ENCODE assay signal across 8 mouse cellular contexts in the genomic region with DNA sequence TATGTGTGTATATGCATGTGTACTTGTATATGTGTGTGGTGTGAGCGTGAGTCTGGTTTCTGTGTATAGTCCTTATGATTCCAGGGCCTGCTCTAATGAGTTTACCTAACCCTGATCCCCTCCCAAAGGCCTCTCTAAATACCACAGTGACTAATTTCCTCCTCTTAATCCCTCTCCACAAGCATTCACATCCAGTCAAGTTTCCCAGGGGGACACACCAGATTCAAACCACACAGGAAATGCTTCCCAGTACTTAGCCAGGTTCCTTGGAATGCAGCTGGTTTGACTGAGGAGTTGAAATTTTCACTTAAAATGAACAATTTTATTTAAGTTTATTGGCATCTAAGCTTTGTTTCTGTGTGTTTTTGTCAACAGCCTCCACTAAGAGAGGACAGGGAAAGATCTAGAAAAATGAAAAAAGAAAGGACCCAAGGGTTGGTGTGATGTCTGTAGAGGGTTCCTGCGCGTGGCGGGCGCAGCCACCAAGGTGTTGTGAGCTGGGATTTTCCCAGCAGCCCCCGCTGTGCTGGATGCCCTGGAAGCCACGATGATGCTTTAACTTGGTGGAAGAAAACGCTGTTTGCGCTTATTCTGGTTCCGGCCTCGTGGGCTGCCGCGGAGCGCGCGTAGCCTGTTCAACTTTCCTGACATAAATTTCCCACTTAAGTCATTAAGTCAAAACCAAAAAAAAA. TPM values are rescaled to one million over a fixed set of nuclear protein-coding genes. Genes with fewer than 3 reads are reported as not detected.
A peak's percentile ranks its signal among the peaks of the same experiment; 100 is the strongest.
DNase-seq lines count a peak whose midpoint lies in the region; ATAC-seq and TF ChIP-seq lines count a peak whose summit lies in the region.

No protein-coding gene starts in this region.

- H3K9me3 ChIP-seq in heart, embryonic 10.5 days: no peaks in the 10 kb centered on the region
- no peaks in the 10 kb centered on the region for H3K9me3 ChIP-seq in CH12.LX (replicated peaks; ENCODE audit: low read length)
- H3K9me3 ChIP-seq in forebrain, embryonic 11.5 days (ENCODE audit: control insufficient read depth, low read length): no peaks in the 10 kb centered on the region
- H3K9me3 ChIP-seq in limb, embryonic 13.5 days: no peaks in the 10 kb centered on the region
- no peaks in the 10 kb centered on the region for H3K9me3 ChIP-seq in stomach, embryonic 15.5 days

- TF ChIP-seq EP300 in CH12.LX (IDR thresholded peaks at IDR 0.05; ENCODE audit: low read length): no peak

- TF ChIP-seq RAD21 in CH12.LX (IDR thresholded peaks at IDR 0.05; ENCODE audit: low read depth, low read length): no peak

- H3K27ac ChIP-seq in heart, embryonic 10.5 days: peak overlapping the region; percentile 59; the same call in 1 of the 2 replicates
- H3K27ac ChIP-seq in CH12.LX (ENCODE audit: insufficient read depth, low read depth): no peak overlapping the region
- no peak overlapping the region for H3K27ac ChIP-seq in forebrain, embryonic 11.5 days (ENCODE audit: low read depth, low read length)
- H3K27ac ChIP-seq in limb, embryonic 13.5 days: no peak overlapping the region
- peak overlapping the region; percentile 36; the same call in 1 of the 2 replicates for H3K27ac ChIP-seq in stomach, embryonic 15.5 days

- no peak; the same call in 1 of the 2 replicates for ATAC-seq in forebrain, embryonic 11.5 days (replicated peaks; ENCODE audit: low FRiP score)
- no peak; the same call in 1 of the 2 replicates for ATAC-seq in limb, embryonic 13.5 days (ENCODE audit: low FRiP score, low read depth)
- no peak for ATAC-seq in stomach, embryonic 15.5 days (ENCODE audit: insufficient read depth, low FRiP score, low read depth)

- in situ Hi-C loops in CH12.LX (cut with MboI; ENCODE audit: low pct_ligation_motif_present, low pct_unique_long_range_greater_than_20kb, low sequenced_read_pairs): no loop called here

- TF ChIP-seq POLR2A in CH12.LX (IDR thresholded peaks at IDR 0.05; ENCODE audit: low read depth, low read length): 0 out of 2 replicates have a peak, but pooled peaks have one; percentile 5

- no peak for TF ChIP-seq CTCF in CH12.LX (conservative IDR thresholded peaks at IDR 0.05 in 1 of 2, IDR thresholded peaks at IDR 0.05 in 1 of 2; ENCODE audit: low read depth in 2 of 2, low read length in 2 of 2)

- no peak for DNase-seq in heart, embryonic 10.5 days (ENCODE audit: low spot score)
- no peak for DNase-seq in heart, adult 8-10 months (ENCODE audit: low spot score)
- no peak for DNase-seq in CH12.LX (ENCODE audit: extremely low read depth)
- DNase-seq in forebrain, embryonic 11.5 days (ENCODE audit: low spot score): peak; percentile 62
- no peak for DNase-seq in cerebellum, adult 11 months
- no peak for DNase-seq in ovary, adult 18-20 months (ENCODE audit: low spot score)

- 12% methylated on average over 16 of the region's 16 CpGs for WGBS in heart, embryonic 10.5 days
- 7% methylated on average over 16 of the region's 16 CpGs for WGBS in forebrain, embryonic 11.5 days
- 5% methylated on average over 16 of the region's 16 CpGs for WGBS in limb, embryonic 13.5 days
- WGBS in stomach, embryonic 15.5 days: 6% methylated on average over 16 of the region's 16 CpGs

- peak overlapping the region; percentile 51 for H3K4me3 ChIP-seq in heart, embryonic 10.5 days
- peak overlapping the region; percentile 37 to 58 (median 37) for H3K4me3 ChIP-seq in CH12.LX (replicated peaks in 1 of 3; ENCODE audit: low read depth in 2 of 3, low read length in 2 of 3, poor library complexity in 1 of 3)
- peak overlapping the region; percentile 31 for H3K4me3 ChIP-seq in forebrain, embryonic 11.5 days (ENCODE audit: low read depth, low read length)
- peak overlapping the region; percentile 45 for H3K4me3 ChIP-seq in limb, embryonic 13.5 days
- H3K4me3 ChIP-seq in stomach, embryonic 15.5 days (replicated peaks): peak overlapping the region; percentile 30

- H3K27me3 ChIP-seq in heart, embryonic 10.5 days (ENCODE audit: insufficient read depth, poor library complexity, severe bottlenecking): peaks cover 26% of the 10 kb centered on the region; the same call in 1 of the 2 replicates
- no peaks in the 10 kb centered on the region for H3K27me3 ChIP-seq in CH12.LX (replicated peaks)
- H3K27me3 ChIP-seq in forebrain, embryonic 11.5 days (ENCODE audit: control insufficient read depth, insufficient read depth, low read length): no peaks in the 10 kb centered on the region
- no peaks in the 10 kb centered on the region for H3K27me3 ChIP-seq in limb, embryonic 13.5 days
- H3K27me3 ChIP-seq in stomach, embryonic 15.5 days (replicated peaks): no peaks in the 10 kb centered on the region

- peak overlapping the region; percentile 46 for H3K4me2 ChIP-seq in CH12.LX (ENCODE audit: insufficient read depth, low read depth, poor library complexity, severe bottlenecking)
- peak overlapping the region; percentile 88 for H3K4me2 ChIP-seq in forebrain, embryonic 11.5 days (ENCODE audit: low read depth, low read length, severe bottlenecking)
- H3K4me2 ChIP-seq in limb, embryonic 13.5 days (replicated peaks): peak overlapping the region; percentile 87
- peak overlapping the region; percentile 72 for H3K4me2 ChIP-seq in stomach, embryonic 15.5 days

- H3K79me2 ChIP-seq in CH12.LX (replicated peaks; ENCODE audit: control insufficient read depth, extremely low read depth, insufficient read depth, poor library complexity, severe bottlenecking): no peaks in the 10 kb centered on the region

- dilution Hi-C loops in CH12.LX (cut with MboI; ENCODE audit: extremely low pct_ligation_motif_present, extremely low pct_unique_long_range_greater_than_20kb, low sequenced_read_pairs): no loop called here

- H3K4me1 ChIP-seq in heart, embryonic 10.5 days: peaks cover 21% of the 10 kb centered on the region
- H3K4me1 ChIP-seq in CH12.LX (ENCODE audit: control insufficient read depth in 1 of 2, insufficient read depth in 2 of 2): peaks cover 30 to 61% of the 10 kb centered on the region in 2 experiments
- no peaks in the 10 kb centered on the region for H3K4me1 ChIP-seq in forebrain, embryonic 11.5 days (replicated peaks; ENCODE audit: control insufficient read depth, insufficient read depth, low read length)
- H3K4me1 ChIP-seq in limb, embryonic 13.5 days: peaks cover 12% of the 10 kb centered on the region
- peaks cover 32% of the 10 kb centered on the region for H3K4me1 ChIP-seq in stomach, embryonic 15.5 days

- peak overlapping the region; percentile 20; the same call in 1 of the 2 replicates for H3K9ac ChIP-seq in CH12.LX (ENCODE audit: insufficient read depth, low read depth)
- peak overlapping the region; percentile 62 for H3K9ac ChIP-seq in forebrain, embryonic 11.5 days (ENCODE audit: low read length)
- peak overlapping the region; percentile 57; the same call in 1 of the 2 replicates for H3K9ac ChIP-seq in limb, embryonic 13.5 days
- no peak overlapping the region for H3K9ac ChIP-seq in stomach, embryonic 15.5 days

- no peaks in the 10 kb centered on the region for H3K36me3 ChIP-seq in heart, embryonic 10.5 days
- H3K36me3 ChIP-seq in CH12.LX (replicated peaks in 1 of 2; ENCODE audit: control insufficient read depth in 1 of 2, insufficient read depth in 1 of 2, low read length in 1 of 2): peaks cover 15 to 24% of the 10 kb centered on the region in 2 experiments
- H3K36me3 ChIP-seq in forebrain, embryonic 11.5 days (ENCODE audit: control insufficient read depth, insufficient read depth, low read length): no peaks in the 10 kb centered on the region
- H3K36me3 ChIP-seq in limb, embryonic 13.5 days: no peaks in the 10 kb centered on the region
- no peaks in the 10 kb centered on the region for H3K36me3 ChIP-seq in stomach, embryonic 15.5 days

TF ChIP-seq in CH12.LX, 34 proteins besides CTCF, POLR2A, EP300 and RAD21 (continues in another document):
- TF ChIP-seq MAZ (IDR thresholded peaks at IDR 0.05; ENCODE audit: low read depth, low read length): no peak
- TF ChIP-seq MAFK (IDR thresholded peaks at IDR 0.05; ENCODE audit: insufficient replicate concordance, low read length): no peak
- TF ChIP-seq PAX5 (IDR thresholded peaks at IDR 0.05; ENCODE audit: low read length): no peak
- TF ChIP-seq MYC (IDR thresholded peaks at IDR 0.05; ENCODE audit: low read depth, low read length): 0 out of 2 replicates have a peak, but pooled peaks have one; percentile 5
- no peak for TF ChIP-seq USF1 (IDR thresholded peaks at IDR 0.05; ENCODE audit: low read depth, low read length)
- no peak for TF ChIP-seq MEF2A (IDR thresholded peaks at IDR 0.05; ENCODE audit: borderline replicate concordance, low read depth, low read length)
- peak; percentile 33; the same call in 1 of the 2 replicates for TF ChIP-seq MAX (IDR thresholded peaks at IDR 0.05; ENCODE audit: low read length)
- TF ChIP-seq GABPA (IDR thresholded peaks at IDR 0.05; ENCODE audit: insufficient replicate concordance, low read depth, low read length): no peak
- no peak; the same call in 1 of the 2 replicates for TF ChIP-seq BHLHE40 (IDR thresholded peaks at IDR 0.05; ENCODE audit: low read depth, low read length)
- TF ChIP-seq ZKSCAN1 (IDR thresholded peaks at IDR 0.05; ENCODE audit: borderline replicate concordance, low read depth, low read length): no peak
- 0 out of 2 replicates have a peak, but pooled peaks have one; percentile 22 for TF ChIP-seq ZNF384 (IDR thresholded peaks at IDR 0.05; ENCODE audit: low read depth, low read length)
- TF ChIP-seq SMC3 (IDR thresholded peaks at IDR 0.05; ENCODE audit: low read depth, low read length): no peak
- no peak for TF ChIP-seq HCFC1 (IDR thresholded peaks at IDR 0.05; ENCODE audit: low read depth, low read length)

RNA-seq across cellular contexts. Expression of a gene that starts 22.5 kb away (rescaled TPM):
- 0.07 and 0.11 TPM in 2 replicates for polyA plus RNA-seq in heart, embryonic 10.5 days (2016; fragmentation: Nextera tagmentation; extraction: Ambion mirVana)
- total RNA-seq in heart, adult 8-10 months (2022): under 1 TPM; 0.19 to 0.69 (median 0.33) TPM
- total RNA-seq in CH12.LX (2012; rRNA removed): 129 and 142 TPM in 2 replicates
- total RNA-seq in CH12.LX (2014; rRNA removed): 95.5 and 103 TPM in 2 replicates
- 191 and 252 TPM in 2 replicates for polyA plus RNA-seq in CH12.LX (2012; ENCODE audit: insufficient read length, low read depth)
- 0.20 and 0.36 TPM in 2 replicates for polyA plus RNA-seq in forebrain, embryonic 11.5 days (2014; fragmentation: Nextera tagmentation; extraction: Ambion mirVana)
- polyA plus RNA-seq in limb, embryonic 13.5 days (2015; fragmentation: Nextera tagmentation; extraction: Ambion mirVana): 0.49 and 0.55 TPM in 2 replicates
- polyA plus RNA-seq in stomach, embryonic 15.5 days (2015; fragmentation: Nextera tagmentation; extraction: Ambion mirVana): 0.57 and 0.65 TPM in 2 replicates

RNA-seq across cellular contexts. Expression of a gene that starts 28.9 kb away (rescaled TPM):
- polyA plus RNA-seq in heart, embryonic 10.5 days (2016; fragmentation: Nextera tagmentation; extraction: Ambion mirVana): 2.2 and 3.4 TPM in 2 replicates
- total RNA-seq in heart, adult 8-10 months (2022): 10 to 100 TPM; 11.1 to 16.8 (median 13.5) TPM
- 15.8 and 18.2 TPM in 2 replicates for total RNA-seq in CH12.LX (2012; rRNA removed)
- 20.7 and 26.4 TPM in 2 replicates for total RNA-seq in CH12.LX (2014; rRNA removed)
- 25.4 and 27.4 TPM in 2 replicates for polyA plus RNA-seq in CH12.LX (2012; ENCODE audit: insufficient read length, low read depth)
- 2.9 and 4.1 TPM in 2 replicates for polyA plus RNA-seq in forebrain, embryonic 11.5 days (2014; fragmentation: Nextera tagmentation; extraction: Ambion mirVana)
- 6.0 and 6.8 TPM in 2 replicates for polyA plus RNA-seq in limb, embryonic 13.5 days (2015; fragmentation: Nextera tagmentation; extraction: Ambion mirVana)
- 9.5 and 10.1 TPM in 2 replicates for polyA plus RNA-seq in stomach, embryonic 15.5 days (2015; fragmentation: Nextera tagmentation; extraction: Ambion mirVana)

Comparison
In these comparisons a context has a peak if more than half of its experiments do, and no peak if none do; other contexts are left out.
1. H3K27ac ChIP-seq: peak in heart, embryonic 10.5 days (single experiment) and stomach, embryonic 15.5 days (single experiment); none in CH12.LX (single experiment), forebrain, embryonic 11.5 days (single experiment) and limb, embryonic 13.5 days (single experiment).
2. RNA of a gene that starts 22.5 kb away (polyA plus RNA-seq): 191 to 252 TPM in CH12.LX; 0.57 to 0.65 TPM in stomach, embryonic 15.5 days, 0.49 to 0.55 TPM in limb, embryonic 13.5 days, 0.20 to 0.36 TPM in forebrain, embryonic 11.5 days and 0.07 to 0.11 TPM in heart, embryonic 10.5 days; every median in the first group is over 100 times any median in the second.
3. Peak in every context shown above with its lines, with median percentiles within 50 percentile points of each other: H3K4me3 ChIP-seq and H3K4me2 ChIP-seq.